Mouse (Mus musculus) liver, adult 2 months (tissue): ENCODE measurements around the gene Tes.

ENCODE experiments used
- CTCF ChIP-seq: fragments of 200-500 bp; IDR thresholded peaks from 2 replicates; pipeline ENCODE4 v1.5.1; 2011; ENCODE audit warnings: low read depth, low read length, control low read depth
- POLR2A ChIP-seq: fragments of 200-500 bp; IDR thresholded peaks from 2 replicates; pipeline ENCODE4 v1.6.1; 2011; ENCODE audit warnings: low read length, control low read depth; ENCODE audit not compliant: insufficient read depth; ENCODE audit errors: extremely low read depth

DNA sequence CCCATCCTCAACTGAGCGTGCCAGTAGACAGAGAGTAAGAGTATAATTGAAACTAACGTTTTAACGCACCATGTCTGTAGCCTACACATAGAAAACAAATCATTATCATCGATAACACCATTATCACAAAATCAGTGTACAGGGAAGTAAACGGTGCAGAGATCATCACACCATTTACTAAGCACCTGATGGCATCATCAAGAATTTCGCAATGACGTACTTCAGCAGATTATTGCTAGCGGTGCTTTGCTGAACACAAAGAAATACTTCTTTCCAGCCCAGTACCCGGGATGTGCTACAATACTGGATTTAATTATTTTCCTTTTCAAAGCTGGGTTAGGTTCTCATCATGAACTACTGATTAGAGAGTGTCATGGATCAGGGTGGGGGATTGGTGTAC, 12.3 kb downstream of the Tes start:
- TF ChIP-seq CTCF (no peak), POLR2A (no peak)
